Mouse (Mus musculus): ENCODE data around the gene Dlg2. TPM values are rescaled to one million over a fixed set of nuclear protein-coding genes. Genes with fewer than 3 reads are reported as not detected.
A peak's percentile ranks its signal among the peaks of the same experiment; 100 is the strongest.

The Dlg2 gene
- polyA plus RNA-seq, 1 experiment, result 89.8 TPM

- H3K27ac ChIP-seq (ENCODE audit: insufficient read depth, low read length), result no peak overlapping the region
- peaks cover 3% of the 10 kb centered on the region; the same call in 1 of the 2 replicates for H3K4me1 ChIP-seq (ENCODE audit: control insufficient read depth, insufficient read depth, low read length)
- TF ChIP-seq CTCF (IDR thresholded peaks at IDR 0.05; ENCODE audit: borderline replicate concordance, insufficient read depth, low read depth, low read length), result no peak
- TF ChIP-seq POLR2A (IDR thresholded peaks at IDR 0.05; ENCODE audit: borderline replicate concordance, insufficient read depth, low read length), result no peak
- 32% methylated on average over 3 of the region's 3 CpGs for WGBS
- DNase-seq, result no peak
- H3K27me3 ChIP-seq (ENCODE audit: control insufficient read depth, insufficient read depth, low read length), result no peaks in the 10 kb centered on the region
- H3K4me3 ChIP-seq (replicated peaks; ENCODE audit: insufficient read depth, low read depth, low read length), result no peak overlapping the region
Observed at GRCm38 (mm10) chr7:92356542-92356941, 1880.1 kb downstream of the Dlg2 start.

GRCm38 (mm10) chr7:92363386-92363785 is 1886.9 kb downstream of the Dlg2 start:
- Histone ChIP-seq H3K27ac (ENCODE audit: insufficient read depth, low read length) (no peak overlapping the region), H3K4me1 (ENCODE audit: control insufficient read depth, insufficient read depth, low read length) (peaks cover 3% of the 10 kb centered on the region), H3K27me3 (ENCODE audit: control insufficient read depth, insufficient read depth, low read length) (no peaks in the 10 kb centered on the region), H3K4me3 (replicated peaks; ENCODE audit: insufficient read depth, low read depth, low read length) (no peak overlapping the region)
- TF ChIP-seq CTCF (IDR thresholded peaks at IDR 0.05; ENCODE audit: borderline replicate concordance, insufficient read depth, low read depth, low read length) (no peak), POLR2A (IDR thresholded peaks at IDR 0.05; ENCODE audit: borderline replicate concordance, insufficient read depth, low read length) (no peak)
- WGBS, result 60% methylated on average over 3 of the region's 3 CpGs
- DNase-seq, result no peak

- no peak overlapping the region for H3K27ac ChIP-seq (ENCODE audit: insufficient read depth, low read length)
- 78% methylated on average over 4 of the region's 4 CpGs for WGBS
- H3K27me3 ChIP-seq (ENCODE audit: control insufficient read depth, insufficient read depth, low read length), result no peaks in the 10 kb centered on the region
- peaks cover 3% of the 10 kb centered on the region for H3K4me1 ChIP-seq (ENCODE audit: control insufficient read depth, insufficient read depth, low read length)
- no peak for DNase-seq
- no peak overlapping the region for H3K4me3 ChIP-seq (replicated peaks; ENCODE audit: insufficient read depth, low read depth, low read length)
- no peak for TF ChIP-seq CTCF (IDR thresholded peaks at IDR 0.05; ENCODE audit: borderline replicate concordance, insufficient read depth, low read depth, low read length)
- TF ChIP-seq POLR2A (IDR thresholded peaks at IDR 0.05; ENCODE audit: borderline replicate concordance, insufficient read depth, low read length), result no peak
Observed at GRCm38 (mm10) chr7:92363800-92364199, 1887.3 kb downstream of the Dlg2 start.

- no peaks in the 10 kb centered on the region; the same call in none of the 2 replicates for H3K4me1 ChIP-seq (ENCODE audit: control insufficient read depth, insufficient read depth, low read length)
- 92% methylated on average over 1 of the region's 1 CpGs for whole genome bisulfite sequencing
- no peak for TF ChIP-seq CTCF (IDR thresholded peaks at IDR 0.05; ENCODE audit: borderline replicate concordance, insufficient read depth, low read depth, low read length)
- no peak for TF ChIP-seq POLR2A (IDR thresholded peaks at IDR 0.05; ENCODE audit: borderline replicate concordance, insufficient read depth, low read length)
- no peak overlapping the region for H3K27ac ChIP-seq (ENCODE audit: insufficient read depth, low read length)
- H3K4me3 ChIP-seq (replicated peaks; ENCODE audit: insufficient read depth, low read depth, low read length), result no peak overlapping the region
- H3K27me3 ChIP-seq (ENCODE audit: control insufficient read depth, insufficient read depth, low read length), result no peaks in the 10 kb centered on the region
- DNase-seq, result peak in 1 of 2 experiments; percentile 18
Observed at GRCm38 (mm10) chr7:92367111-92367510, 1890.6 kb downstream of the Dlg2 start.

DNA sequence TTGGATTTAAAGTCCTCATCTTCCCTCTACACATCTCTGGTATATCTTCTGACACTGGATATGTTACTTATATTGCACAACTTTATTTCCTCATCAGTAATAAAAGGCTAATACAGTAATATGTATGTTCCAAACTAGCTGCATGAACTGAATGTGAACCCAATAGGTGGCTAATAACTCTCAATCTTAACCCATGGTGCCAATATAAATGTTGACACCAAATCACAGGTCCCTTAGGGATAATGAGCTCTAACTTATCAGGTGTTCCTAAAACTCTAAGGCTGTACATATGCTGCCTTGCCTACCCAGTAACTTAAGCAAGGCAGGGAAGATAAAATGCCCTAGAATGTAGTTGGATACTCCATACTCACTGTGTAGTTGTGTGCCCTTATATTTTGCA is 1894.0 kb downstream of the Dlg2 start:
- H3K27me3 ChIP-seq (ENCODE audit: control insufficient read depth, insufficient read depth, low read length), result no peaks in the 10 kb centered on the region
- no peak overlapping the region for H3K4me3 ChIP-seq (replicated peaks; ENCODE audit: insufficient read depth, low read depth, low read length)
- DNase-seq, result no peak
- TF ChIP-seq POLR2A (IDR thresholded peaks at IDR 0.05; ENCODE audit: borderline replicate concordance, insufficient read depth, low read length) (no peak), CTCF (IDR thresholded peaks at IDR 0.05; ENCODE audit: borderline replicate concordance, insufficient read depth, low read depth, low read length) (no peak)
- H3K27ac ChIP-seq (ENCODE audit: insufficient read depth, low read length), result no peak overlapping the region
- no peaks in the 10 kb centered on the region; the same call in 1 of the 2 replicates for H3K4me1 ChIP-seq (ENCODE audit: control insufficient read depth, insufficient read depth, low read length)

- WGBS, result 58% methylated on average over 4 of the region's 4 CpGs
- no peak overlapping the region for H3K27ac ChIP-seq (ENCODE audit: insufficient read depth, low read length)
- no peak overlapping the region for H3K4me3 ChIP-seq (replicated peaks; ENCODE audit: insufficient read depth, low read depth, low read length)
- no peak for TF ChIP-seq POLR2A (IDR thresholded peaks at IDR 0.05; ENCODE audit: borderline replicate concordance, insufficient read depth, low read length)
- TF ChIP-seq CTCF (IDR thresholded peaks at IDR 0.05; ENCODE audit: borderline replicate concordance, insufficient read depth, low read depth, low read length), result no peak
- H3K4me1 ChIP-seq (ENCODE audit: control insufficient read depth, insufficient read depth, low read length), result no peaks in the 10 kb centered on the region; the same call in 1 of the 2 replicates
- DNase-seq, result no peak
- no peaks in the 10 kb centered on the region for H3K27me3 ChIP-seq (ENCODE audit: control insufficient read depth, insufficient read depth, low read length)
Observed at GRCm38 (mm10) chr7:92371638-92372037, 1895.2 kb downstream of the Dlg2 start.

GRCm38 (mm10) chr7:92373863-92374357 is 1897.4 kb downstream of the Dlg2 start:
- DNase-seq, result no peak
- no peak overlapping the region for H3K4me3 ChIP-seq (replicated peaks; ENCODE audit: insufficient read depth, low read depth, low read length)
- TF ChIP-seq POLR2A (IDR thresholded peaks at IDR 0.05; ENCODE audit: borderline replicate concordance, insufficient read depth, low read length) (no peak), CTCF (IDR thresholded peaks at IDR 0.05; ENCODE audit: borderline replicate concordance, insufficient read depth, low read depth, low read length) (no peak)
- no peaks in the 10 kb centered on the region; the same call in 1 of the 2 replicates for H3K4me1 ChIP-seq (ENCODE audit: control insufficient read depth, insufficient read depth, low read length)
- whole genome bisulfite sequencing, result 67% methylated on average over 5 of the region's 5 CpGs
- H3K27me3 ChIP-seq (ENCODE audit: control insufficient read depth, insufficient read depth, low read length), result no peaks in the 10 kb centered on the region
- H3K27ac ChIP-seq (ENCODE audit: insufficient read depth, low read length), result no peak overlapping the region

DNA sequence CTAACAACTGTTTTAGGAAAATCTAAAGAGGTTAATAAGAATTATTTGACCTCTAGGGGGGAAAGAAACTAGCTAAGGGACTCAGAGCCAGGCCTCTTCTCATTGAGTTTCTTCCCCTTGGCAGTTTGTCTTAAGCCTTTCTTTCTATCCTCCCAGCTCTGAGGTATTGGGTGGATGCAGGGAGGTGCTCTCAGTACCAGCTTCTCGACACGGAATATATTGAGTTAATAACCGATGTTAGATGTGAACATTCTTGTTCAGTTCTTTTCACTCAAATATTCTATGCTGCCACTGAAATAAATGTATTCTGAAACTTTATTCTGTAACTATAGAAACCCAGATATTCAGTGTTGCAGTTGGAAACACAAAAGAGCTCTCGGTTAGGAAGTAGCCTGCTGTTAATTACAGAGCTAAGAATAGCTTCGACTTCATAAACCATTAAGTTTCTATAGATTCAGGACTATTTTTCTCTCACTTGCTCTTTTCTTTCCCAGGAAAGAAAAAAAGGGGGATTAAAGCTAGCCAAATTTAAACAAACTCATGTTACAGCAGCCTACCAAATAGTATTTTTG is 1907.5 kb downstream of the Dlg2 start:
- Histone ChIP-seq H3K4me3 (replicated peaks; ENCODE audit: insufficient read depth, low read depth, low read length) (no peak overlapping the region), H3K4me1 (ENCODE audit: control insufficient read depth, insufficient read depth, low read length) (peaks cover 3% of the 10 kb centered on the region; the same call in 1 of the 2 replicates), H3K27ac (ENCODE audit: insufficient read depth, low read length) (no peak overlapping the region), H3K27me3 (ENCODE audit: control insufficient read depth, insufficient read depth, low read length) (no peaks in the 10 kb centered on the region)
- 41% methylated on average over 5 of the region's 5 CpGs for WGBS
- no peak for DNase-seq
- TF ChIP-seq CTCF (IDR thresholded peaks at IDR 0.05; ENCODE audit: borderline replicate concordance, insufficient read depth, low read depth, low read length) (no peak), POLR2A (IDR thresholded peaks at IDR 0.05; ENCODE audit: borderline replicate concordance, insufficient read depth, low read length) (no peak)
